Mouse (Mus musculus) lung, embryonic 16.5 days (tissue): ENCODE results near the gene Tmem135. TPM values are rescaled to one million over a fixed set of nuclear protein-coding genes. Genes with fewer than 3 reads are reported as not detected.

Experiments
- ATAC-seq: fragments of 200-750 bp; cut with Nextera tagmentation; 2 replicates; pipeline ENCODE4 v1.8.0; 2017; ENCODE audit warnings: low read depth, mild to moderate bottlenecking, moderate library complexity
- H3K27ac ChIP-seq: fragments of 300-500 bp; sonication (generic); 2 replicates; pipeline ENCODE4 v1.5.1; 2014; ENCODE audit warnings: mild to moderate bottlenecking, control low read depth, low read length
- H3K27me3 ChIP-seq: fragments of 300-500 bp; sonication (generic); 2 replicates; pipeline ENCODE4 v1.6.1; 2014; ENCODE audit warnings: low read depth, low read length, mixed read lengths; ENCODE audit not compliant: control insufficient read depth, insufficient read depth
- H3K36me3 ChIP-seq: fragments of 300-500 bp; sonication (generic); 2 replicates; pipeline ENCODE4 v1.6.1; 2014; ENCODE audit warnings: low read length; ENCODE audit not compliant: control insufficient read depth, insufficient read depth
- H3K4me1 ChIP-seq: fragments of 300-500 bp; sonication (generic); replicated peaks from 2 replicates; pipeline ENCODE4 v1.6.1; 2014; ENCODE audit warnings: low read length, mixed read lengths; ENCODE audit not compliant: control insufficient read depth, insufficient read depth
- H3K4me2 ChIP-seq: fragments of 300-500 bp; sonication (generic); 2 replicates; pipeline ENCODE4 v1.6.1; 2014; ENCODE audit warnings: low read depth, low read length, control low read depth
- H3K4me3 ChIP-seq: fragments of 300-500 bp; sonication (generic); 2 replicates; pipeline ENCODE4 v1.5.1; 2014; ENCODE audit warnings: mild to moderate bottlenecking, low read length, control low read depth
- H3K9ac ChIP-seq: fragments of 300-500 bp; sonication (generic); 2 replicates; pipeline ENCODE4 v1.6.1; 2014; ENCODE audit warnings: low read length, control low read depth
- H3K9me3 ChIP-seq: fragments of 300-500 bp; sonication (generic); 2 replicates; pipeline ENCODE4 v1.6.1; 2016; ENCODE audit warnings: low read length; ENCODE audit not compliant: control insufficient read depth
- WGBS: fragments of 180-500 bp; shearing (Covaris S2); extraction: QIAGEN DNeasy Blood & Tissue Kit; methylation state at CpG from one replicate; pipeline ENCODE4 v1.1.7; 2014; 5-methylcytosine and 5-hydroxymethylcytosine counted together
- polyA plus RNA-seq: library from polyadenylated mRNA; unstranded; fragments of >200 nt; fragmentation: Nextera tagmentation; extraction: Ambion mirVana; gene quantifications from 2 replicates; pipeline ENCODE4 v1.2.1, GENCODE M21; 2015

Gene Tmem135
- 27.5 and 29.0 TPM in 2 replicates for polyA plus RNA-seq

DNA sequence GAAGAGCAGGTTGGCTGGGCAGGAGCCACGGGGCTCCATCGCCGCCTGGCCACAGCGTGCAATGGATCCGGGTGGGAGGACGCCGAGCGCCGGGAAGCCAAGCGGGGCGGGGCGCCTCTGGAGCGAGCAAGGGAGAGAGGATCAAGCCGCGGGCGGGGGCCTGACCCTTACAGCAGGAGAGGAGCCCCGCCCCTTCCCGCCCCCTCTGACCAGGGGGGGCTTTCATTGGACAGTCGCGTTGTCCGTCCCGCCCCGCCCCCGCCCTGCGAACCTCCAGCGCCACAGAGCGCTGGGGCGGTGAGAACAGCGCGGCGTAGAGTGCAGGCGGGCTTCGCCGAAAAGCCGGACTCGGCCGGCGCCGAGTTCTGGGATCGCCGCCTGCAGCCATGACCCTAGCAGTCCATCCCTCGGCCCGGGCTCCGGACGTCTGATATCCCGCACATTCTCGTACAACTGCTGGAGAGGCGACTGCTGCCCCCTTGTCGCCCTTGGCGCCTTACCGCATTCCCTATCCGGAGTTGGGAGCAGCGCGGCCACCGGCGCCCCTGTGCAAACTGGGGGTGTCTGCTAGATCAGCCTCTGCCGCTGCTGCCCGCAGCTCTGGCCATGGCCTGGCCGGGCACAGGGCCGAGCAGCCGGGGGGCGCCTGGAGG, at the start of gene Tmem135, which contains the start of gene Fzd4:
Gene Tmem135, minus strand, starts transcription at position 142 of the 653 bp plus-strand sequence.
Gene Fzd4, plus strand, starts transcription at position 275 of the 653 bp plus-strand sequence.
- peak; percentile 96 for ATAC-seq
- Histone ChIP-seq H3K4me2 (peak within 1 kb of the TSS; percentile 90), H3K4me1 (peaks cover 24% of the 10 kb centered on the region), H3K36me3 (no peaks in the 10 kb centered on the region), H3K27me3 (no peaks in the 10 kb centered on the region; the same call in 1 of the 2 replicates), H3K27ac (peak within 1 kb of the TSS; percentile 93), H3K9ac (peak within 1 kb of the TSS; percentile 92), H3K9me3 (no peaks in the 10 kb centered on the region), H3K4me3 (peak within 1 kb of the TSS; percentile 75)
- WGBS: 0% methylated on average over 44 of the region's 62 CpGs

DNA sequence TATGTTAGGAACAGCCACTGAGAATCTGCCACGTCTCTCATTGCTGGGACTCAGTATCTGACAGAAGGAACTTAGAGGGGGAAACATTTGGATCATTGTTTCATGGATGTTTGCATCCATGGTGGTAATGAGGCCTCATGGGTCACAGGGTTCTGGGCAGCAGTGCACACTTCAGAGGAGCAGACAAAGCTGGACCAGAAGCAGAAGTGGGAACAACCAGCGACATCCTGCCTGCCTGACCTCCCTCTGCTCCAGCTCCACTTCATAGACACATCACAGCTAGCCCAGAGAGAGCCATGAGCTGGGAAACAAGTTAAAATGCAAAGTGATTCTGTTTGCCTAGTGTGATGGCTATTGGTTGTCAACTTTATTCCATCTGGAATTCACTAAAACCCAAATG, 46.3 kb upstream of the Tmem135 start:
- no peak overlapping the region for H3K9ac ChIP-seq
- H3K4me1 ChIP-seq: no peaks in the 10 kb centered on the region
- H3K27ac ChIP-seq: no peak overlapping the region
- no peak overlapping the region for H3K4me2 ChIP-seq
- H3K4me3 ChIP-seq: no peak overlapping the region
- 68% methylated on average over 2 of the region's 2 CpGs for WGBS
- no peak for ATAC-seq
- H3K36me3 ChIP-seq: no peaks in the 10 kb centered on the region
- H3K9me3 ChIP-seq: no peaks in the 10 kb centered on the region
- no peaks in the 10 kb centered on the region for H3K27me3 ChIP-seq

DNA sequence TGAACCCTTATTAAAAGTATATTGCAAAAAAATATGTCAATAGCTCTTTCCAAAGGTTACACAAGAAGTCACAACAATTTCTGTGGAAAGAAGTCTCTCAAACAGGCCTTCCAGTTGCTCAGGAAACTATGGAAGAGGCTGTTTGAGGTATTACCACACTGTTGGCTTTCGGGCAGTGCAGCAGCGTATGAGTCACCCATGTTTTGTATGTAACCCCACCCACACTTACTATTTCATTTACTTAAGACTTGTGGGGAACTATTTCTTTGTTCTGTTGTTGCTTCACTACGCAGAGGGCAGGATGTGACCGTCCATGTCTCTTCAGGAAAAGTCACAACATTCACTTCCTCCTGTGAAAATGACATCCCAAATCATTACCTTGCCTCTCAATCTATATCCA, 41.1 kb upstream of the Tmem135 start:
- Histone ChIP-seq H3K36me3 (no peaks in the 10 kb centered on the region), H3K27ac (no peak overlapping the region), H3K4me2 (no peak overlapping the region), H3K9ac (no peak overlapping the region), H3K4me3 (no peak overlapping the region), H3K27me3 (no peaks in the 10 kb centered on the region), H3K9me3 (no peaks in the 10 kb centered on the region), H3K4me1 (no peaks in the 10 kb centered on the region)
- 0 out of 2 replicates have a peak, but pooled peaks have one; percentile 17 for ATAC-seq
- WGBS: 55% methylated on average over 4 of the region's 4 CpGs

DNA sequence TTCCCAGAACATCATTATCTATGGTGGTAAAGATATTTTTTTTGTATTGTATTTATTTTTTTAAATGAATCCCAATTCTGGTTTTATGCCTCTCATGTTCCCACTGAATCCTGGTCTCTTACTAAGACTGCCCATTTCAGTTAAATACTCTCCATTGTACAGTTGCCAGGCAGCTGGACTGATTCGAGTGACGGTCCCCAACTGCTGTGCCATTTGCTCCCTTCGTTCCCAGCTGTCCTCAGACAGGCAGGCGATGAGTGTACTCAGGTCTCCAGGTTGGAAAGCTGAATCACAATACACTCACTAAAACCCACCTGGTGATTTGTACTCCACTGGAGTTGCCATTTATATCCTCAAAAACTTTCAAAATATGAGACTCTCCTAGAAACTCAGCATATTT, 38.2 kb upstream of the Tmem135 start:
- no peaks in the 10 kb centered on the region for H3K27me3 ChIP-seq
- no peak overlapping the region for H3K4me2 ChIP-seq
- no peaks in the 10 kb centered on the region for H3K36me3 ChIP-seq
- no peak for ATAC-seq
- no peaks in the 10 kb centered on the region for H3K9me3 ChIP-seq
- H3K4me1 ChIP-seq: no peaks in the 10 kb centered on the region
- WGBS: 68% methylated on average over 4 of the region's 4 CpGs
- no peak overlapping the region for H3K9ac ChIP-seq
- no peak overlapping the region for H3K27ac ChIP-seq
- no peak overlapping the region for H3K4me3 ChIP-seq

DNA sequence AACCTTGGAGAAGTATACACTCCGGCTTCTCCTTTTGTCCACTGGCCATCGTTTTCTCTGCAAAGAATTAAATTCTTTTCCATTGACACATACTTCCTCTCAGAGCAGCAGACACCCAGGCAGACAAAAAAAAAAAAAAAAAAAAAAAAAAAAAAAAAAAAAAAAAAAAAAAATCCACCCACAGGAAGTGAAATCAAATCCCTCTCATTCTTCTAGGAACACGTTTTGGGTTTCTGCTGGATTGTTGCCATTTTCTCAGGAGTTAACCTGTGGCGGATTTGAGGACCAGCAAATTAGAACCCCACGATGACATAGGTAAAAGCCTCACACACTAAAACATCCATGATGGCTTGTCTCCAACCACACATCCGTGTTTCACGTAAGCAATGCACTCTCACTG, 37.3 kb upstream of the Tmem135 start:
- no peak overlapping the region for H3K27ac ChIP-seq
- no peaks in the 10 kb centered on the region for H3K27me3 ChIP-seq
- WGBS: 53% methylated on average over 7 of the region's 7 CpGs
- no peaks in the 10 kb centered on the region for H3K36me3 ChIP-seq
- no peak for ATAC-seq
- no peak overlapping the region for H3K4me3 ChIP-seq
- no peak overlapping the region for H3K4me2 ChIP-seq
- no peak overlapping the region for H3K9ac ChIP-seq
- no peaks in the 10 kb centered on the region for H3K4me1 ChIP-seq
- H3K9me3 ChIP-seq: no peaks in the 10 kb centered on the region

DNA sequence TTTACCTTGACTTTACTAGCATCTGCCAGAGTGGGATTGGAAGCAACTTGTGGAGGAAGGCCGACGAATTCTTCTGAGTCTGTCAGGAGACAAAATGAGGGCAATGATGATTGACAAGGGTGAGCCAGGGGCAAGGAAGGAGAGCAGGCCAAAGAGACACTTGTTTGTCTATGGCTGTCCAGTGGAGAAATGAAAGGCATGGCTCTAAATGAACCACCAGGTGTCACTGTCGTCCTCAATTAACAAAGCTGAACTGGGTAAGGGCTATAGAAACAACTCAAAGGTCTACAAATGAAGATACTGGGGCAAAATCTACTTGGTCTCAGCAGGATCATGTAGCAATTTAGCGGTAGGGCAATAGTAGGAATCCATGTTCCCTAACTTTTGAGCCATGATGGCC, 33.6 kb upstream of the Tmem135 start:
- Histone ChIP-seq H3K4me2 (no peak overlapping the region), H3K9me3 (no peaks in the 10 kb centered on the region), H3K27ac (no peak overlapping the region), H3K4me3 (no peak overlapping the region), H3K4me1 (peaks cover 5% of the 10 kb centered on the region), H3K36me3 (no peaks in the 10 kb centered on the region), H3K9ac (no peak overlapping the region), H3K27me3 (no peaks in the 10 kb centered on the region)
- no peak for ATAC-seq
- WGBS: 39% methylated on average over 4 of the region's 4 CpGs

DNA sequence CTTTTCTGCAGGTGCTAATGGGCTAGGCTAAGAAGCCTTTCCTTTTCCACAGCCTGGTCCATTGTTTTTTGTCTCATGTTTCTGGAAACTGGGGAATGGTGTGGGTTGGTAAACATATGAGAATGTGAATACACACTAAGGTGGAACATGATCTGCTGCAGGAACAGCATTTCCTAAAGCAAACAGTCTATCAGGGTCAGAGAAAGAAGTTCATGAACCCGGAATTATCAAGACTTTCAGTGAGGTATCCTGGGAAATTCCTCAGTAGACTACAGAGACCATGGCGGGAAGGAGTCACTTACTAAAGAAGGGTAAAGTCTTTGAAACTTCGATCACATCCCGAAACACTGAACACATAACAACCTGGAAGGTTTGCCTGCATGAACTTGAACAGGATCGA, 32.4 kb upstream of the Tmem135 start:
- Histone ChIP-seq H3K9ac (no peak overlapping the region), H3K4me2 (no peak overlapping the region), H3K27ac (no peak overlapping the region), H3K9me3 (no peaks in the 10 kb centered on the region), H3K4me1 (peaks cover 5% of the 10 kb centered on the region), H3K27me3 (no peaks in the 10 kb centered on the region), H3K36me3 (no peaks in the 10 kb centered on the region), H3K4me3 (no peak overlapping the region)
- 59% methylated on average over 5 of the region's 5 CpGs for WGBS
- no peak for ATAC-seq

DNA sequence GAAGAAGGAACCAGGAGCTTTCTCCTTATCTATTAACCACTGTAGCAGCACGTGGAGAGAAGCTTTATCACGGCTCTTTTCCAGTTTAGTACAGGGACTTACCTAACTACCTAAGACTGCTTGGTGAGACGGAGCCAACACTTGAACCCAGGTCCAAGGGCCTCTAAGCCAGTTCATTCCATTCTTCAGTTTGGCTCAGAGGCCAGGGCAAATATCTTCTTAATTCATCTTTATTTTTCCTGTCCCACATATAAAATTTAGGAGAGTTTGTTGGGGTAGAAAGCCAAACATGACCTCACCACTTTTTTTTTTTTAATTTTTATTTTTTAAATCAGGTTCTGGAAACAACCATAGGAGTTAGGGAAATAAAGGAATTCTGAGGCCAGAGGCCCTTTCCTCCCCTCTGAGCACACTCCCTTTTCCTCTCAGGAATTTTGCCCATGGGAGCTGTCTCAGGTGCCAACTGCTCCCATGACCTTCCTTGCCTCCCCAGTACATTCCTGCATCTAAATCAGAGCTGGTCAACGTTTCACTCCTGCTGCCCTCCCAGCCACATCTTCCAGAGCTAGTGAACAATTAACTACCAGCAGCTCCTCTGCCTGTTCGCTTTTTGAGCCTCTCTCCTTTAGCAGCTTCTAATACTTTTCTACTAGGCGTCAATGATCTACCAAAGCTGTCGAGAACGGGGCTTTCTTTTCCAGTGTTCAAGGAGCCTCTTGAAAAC, 30.0 kb upstream of the Tmem135 start:
- Histone ChIP-seq H3K9ac (no peak overlapping the region), H3K36me3 (no peaks in the 10 kb centered on the region), H3K27ac (no peak overlapping the region), H3K4me2 (no peak overlapping the region), H3K27me3 (no peaks in the 10 kb centered on the region), H3K4me1 (peaks cover 5% of the 10 kb centered on the region), H3K4me3 (no peak overlapping the region), H3K9me3 (no peaks in the 10 kb centered on the region)
- ATAC-seq: no peak; the same call in 1 of the 2 replicates
- 31% methylated on average over 8 of the region's 8 CpGs for WGBS

DNA sequence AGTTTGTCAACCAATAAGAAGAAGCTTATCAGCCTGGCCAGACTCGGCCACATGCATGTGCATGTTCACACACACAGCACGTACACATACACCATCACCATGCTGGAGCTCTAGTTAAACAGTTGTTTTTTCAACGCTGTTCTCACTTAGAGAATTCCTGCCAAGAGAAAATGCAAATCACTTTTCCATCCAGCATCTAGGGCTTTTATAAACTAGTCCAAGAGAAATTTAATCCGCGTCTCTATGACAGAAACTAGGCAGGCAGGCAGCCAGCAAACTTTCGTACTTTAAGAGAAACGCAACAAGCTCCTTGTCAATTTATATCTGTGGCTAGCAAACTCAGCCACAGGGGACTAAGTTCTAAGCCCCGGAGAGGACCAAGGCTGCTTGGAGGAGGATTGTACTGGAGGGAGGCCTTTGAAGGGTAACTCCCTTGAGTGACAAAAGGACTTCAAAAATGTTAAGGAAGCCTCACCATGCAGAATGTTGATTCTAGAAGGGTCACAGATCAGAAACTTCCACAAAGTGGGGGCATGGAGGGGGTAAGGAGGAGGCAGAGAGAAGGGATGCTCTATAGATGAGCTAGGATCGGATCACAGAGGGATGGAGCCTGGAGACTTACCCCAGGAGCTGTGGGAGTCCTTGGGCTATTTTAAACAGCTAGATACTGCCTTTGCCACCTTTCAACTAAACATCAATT, 29.3 kb upstream of the Tmem135 start:
- 44% methylated on average over 9 of the region's 9 CpGs for WGBS
- Histone ChIP-seq H3K4me3 (no peak overlapping the region), H3K9ac (no peak overlapping the region), H3K27me3 (no peaks in the 10 kb centered on the region), H3K27ac (no peak overlapping the region), H3K36me3 (no peaks in the 10 kb centered on the region), H3K4me1 (peaks cover 5% of the 10 kb centered on the region), H3K4me2 (no peak overlapping the region), H3K9me3 (no peaks in the 10 kb centered on the region)
- peak; percentile 64; the same call in 1 of the 2 replicates for ATAC-seq
